Mouse (Mus musculus) myocyte (in vitro differentiated cells): Measurements from ENCODE around the gene Tpra1.

Experiments
- CEBPB ChIP-seq: IDR thresholded peaks from 2 replicates; pipeline ENCODE4 v1.6.1; 2011; ENCODE audit warnings: mild to moderate bottlenecking, moderate library complexity; ENCODE audit not compliant: poor library complexity, insufficient read depth, severe bottlenecking
- E2F4 ChIP-seq: IDR thresholded peaks from one replicate; pipeline ENCODE4 v1.6.1; 2011; ENCODE audit warnings: mild to moderate bottlenecking, control low read depth, moderate library complexity; ENCODE audit not compliant: insufficient read depth
- MAX ChIP-seq: IDR thresholded peaks from one replicate; pipeline ENCODE4 v1.6.1; 2011; ENCODE audit warnings: low read depth, mild to moderate bottlenecking, control low read depth
- MYOD1 ChIP-seq, 3 experiments: IDR thresholded peaks; one replicate each; pipeline ENCODE4 v1.6.1; 2011; ENCODE audit warnings: control low read depth in 2 of 3, low read depth in 2 of 3, mild to moderate bottlenecking in 2 of 3, moderate library complexity in 1 of 3; ENCODE audit not compliant: insufficient read length in 2 of 3, control insufficient read depth in 1 of 3
- POLR2A ChIP-seq: IDR thresholded peaks from one replicate; pipeline ENCODE4 v1.6.1; 2011; ENCODE audit warnings: low read depth, mild to moderate bottlenecking, control low read depth, moderate library complexity; ENCODE audit not compliant: insufficient read length
- POLR2AphosphoS2 ChIP-seq: IDR thresholded peaks from one replicate; pipeline ENCODE4 v1.6.1; 2011; ENCODE audit warnings: low read depth, control low read depth; ENCODE audit not compliant: insufficient read length
- REST ChIP-seq: IDR thresholded peaks from one replicate; pipeline ENCODE4 v1.6.1; 2011; ENCODE audit warnings: mild to moderate bottlenecking, control low read depth, moderate library complexity; ENCODE audit not compliant: insufficient read depth, insufficient read length
- TCF12 ChIP-seq: IDR thresholded peaks from one replicate; pipeline ENCODE4 v1.6.1; 2011; ENCODE audit warnings: mild to moderate bottlenecking, control low read depth; ENCODE audit not compliant: poor library complexity, insufficient read depth, severe bottlenecking
- USF1 ChIP-seq: IDR thresholded peaks from one replicate; pipeline ENCODE4 v1.6.1; 2011; ENCODE audit warnings: low read depth, mild to moderate bottlenecking, control low read depth, moderate library complexity

- no peak for TF ChIP-seq POLR2A
- no peak for TF ChIP-seq TCF12
- TF ChIP-seq CEBPB: no peak
- TF ChIP-seq POLR2AphosphoS2: no peak
- no peak for TF ChIP-seq USF1
- TF ChIP-seq MYOD1 (IDR thresholded peaks at IDR 0.05; ENCODE audit: control insufficient read depth in 1 of 3, insufficient read length in 2 of 3, low read depth in 2 of 3): no peak
- TF ChIP-seq REST: no peak
- no peak for TF ChIP-seq E2F4
- no peak for TF ChIP-seq MAX
These were observed 580 bp upstream of the Tpra1 start for GRCm38 (mm10) chr6:88901471-88901870.
